Mouse (Mus musculus) kidney, postnatal 25 days (tissue): ENCODE results near the gene Uaca.

Source experiments
- DNase-seq, 2 experiments: peaks; one replicate each; pipeline ENCODE4 v3.0.0; 2021; ENCODE audit warnings: mixed read lengths in 2 of 2

Gene Uaca

DNA sequence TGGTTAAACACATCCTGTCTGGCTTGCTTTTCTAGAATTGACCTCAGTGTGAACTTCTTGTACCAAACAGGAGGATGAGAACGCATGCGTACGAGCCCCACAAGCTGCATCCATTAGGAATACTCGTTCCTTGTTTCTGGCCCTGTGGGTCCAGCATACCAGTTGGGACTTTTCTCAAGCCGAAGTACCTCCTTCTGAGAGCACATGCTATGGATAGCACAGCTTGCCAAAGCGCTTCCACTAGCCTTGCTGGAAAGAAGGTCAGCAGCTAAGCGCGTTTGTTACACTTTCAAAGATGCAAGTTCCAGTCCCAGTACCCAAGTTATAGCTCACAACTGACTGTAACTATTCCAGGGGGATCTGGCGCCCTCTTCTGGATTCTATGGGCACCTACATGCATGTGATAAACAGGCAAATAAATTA is 93.1 kb downstream of the Uaca start:
- peak; percentile 54 to 62 for DNase-seq

DNA sequence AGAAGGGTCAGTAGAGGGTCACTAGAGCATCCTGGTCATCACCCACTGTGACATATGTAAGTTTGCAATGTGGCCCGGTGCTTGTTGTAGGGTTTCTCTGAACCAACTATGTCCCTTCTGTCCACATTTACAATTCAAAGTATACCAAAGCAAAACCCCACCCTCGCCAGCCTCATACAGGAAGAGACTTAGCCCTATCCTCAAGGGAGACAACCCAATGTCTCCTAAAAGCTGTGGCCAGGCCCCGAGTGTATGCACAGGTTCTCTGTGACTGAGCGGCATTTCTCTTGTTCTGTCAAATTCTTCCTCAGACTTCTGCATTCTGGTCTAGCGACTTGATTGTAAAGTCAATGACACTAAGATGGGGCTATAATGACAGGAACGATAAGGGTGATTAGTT is 99.2 kb downstream of the Uaca start:
- no peak for DNase-seq

DNA sequence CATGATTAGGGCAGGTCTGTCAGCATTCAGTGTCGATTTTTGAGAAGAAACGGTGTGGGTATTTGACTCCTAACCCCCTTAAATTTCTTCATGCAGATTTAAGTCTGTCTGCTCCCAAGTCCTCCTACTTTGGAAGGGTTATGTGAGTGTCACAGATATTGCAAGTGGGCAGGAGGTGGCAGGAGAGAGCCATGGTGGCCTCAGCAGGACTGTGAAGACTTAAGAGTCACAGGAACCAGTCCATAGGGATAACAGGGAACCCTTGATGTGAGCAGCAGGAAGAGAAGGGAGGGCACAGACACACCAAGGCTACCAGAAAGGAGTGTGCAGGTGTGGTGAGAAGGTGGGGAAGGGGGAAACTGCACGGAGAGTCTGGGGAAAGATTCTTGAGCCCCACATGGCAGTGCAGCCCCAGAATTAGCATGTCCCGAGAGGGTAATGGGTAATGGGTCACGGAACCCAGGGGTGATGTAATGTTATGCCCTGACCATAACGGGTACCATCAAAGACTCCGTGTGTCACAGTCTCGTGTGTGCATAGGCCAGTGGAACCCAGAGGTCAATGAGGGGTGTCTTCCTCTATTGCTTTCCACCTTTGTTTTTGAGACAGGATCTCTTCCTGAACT is 101.3 kb downstream of the Uaca start:
- DNase-seq: peak; percentile 71

DNA sequence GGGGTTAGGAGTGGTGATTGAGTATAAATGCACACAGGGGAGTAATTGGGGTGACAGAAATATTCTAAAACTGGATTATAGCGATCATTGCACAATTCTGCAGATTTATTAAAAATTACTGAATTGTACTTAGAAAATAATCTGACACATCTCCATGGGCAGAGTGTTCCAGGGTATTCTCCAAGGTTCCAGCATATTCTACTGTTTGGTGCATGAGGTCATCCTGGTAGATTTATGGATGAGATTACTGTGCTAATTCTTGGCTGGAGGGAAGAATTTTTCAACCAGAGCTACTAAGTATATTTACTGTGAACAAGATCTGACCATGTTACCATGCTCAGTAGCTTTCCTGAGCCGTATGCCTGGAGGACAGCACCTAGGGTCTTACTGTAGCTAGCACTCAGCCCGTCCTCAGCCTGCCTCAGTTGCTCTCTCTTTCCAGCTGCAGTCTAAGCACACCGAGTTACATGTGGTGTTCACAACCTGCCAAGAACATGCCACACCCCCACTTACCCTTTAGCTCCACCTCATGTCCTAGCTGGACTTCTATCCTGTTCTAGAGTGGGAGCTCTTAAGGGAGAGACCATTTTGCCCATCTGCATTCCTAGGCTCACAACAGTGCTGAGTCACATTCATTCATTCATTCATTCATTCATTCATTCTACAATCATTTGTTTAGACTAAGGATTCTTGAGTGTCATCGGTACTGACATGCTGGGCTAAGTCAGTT is 104.1 kb downstream of the Uaca start:
- DNase-seq: no peak

DNA sequence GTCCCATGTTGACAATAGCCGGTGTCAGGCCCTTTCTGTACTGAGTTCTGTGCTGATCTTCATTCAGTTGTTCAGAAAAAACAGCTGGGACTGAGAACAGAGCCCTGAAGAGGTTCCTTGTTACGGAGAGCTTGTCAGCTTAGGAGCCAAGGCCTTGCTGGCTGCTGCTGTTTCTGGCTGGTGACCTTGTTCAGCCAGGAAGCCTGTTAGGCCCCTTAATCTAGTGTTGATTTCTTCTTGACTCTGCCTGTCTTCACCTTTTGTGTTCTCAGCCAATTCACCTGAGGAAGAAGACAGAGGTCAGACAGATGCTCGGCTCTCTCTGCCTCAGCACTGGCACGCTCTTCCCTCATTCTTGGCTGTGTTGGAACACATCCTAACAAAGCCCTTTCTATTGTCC is 104.9 kb downstream of the Uaca start:
- DNase-seq: no peak

DNA sequence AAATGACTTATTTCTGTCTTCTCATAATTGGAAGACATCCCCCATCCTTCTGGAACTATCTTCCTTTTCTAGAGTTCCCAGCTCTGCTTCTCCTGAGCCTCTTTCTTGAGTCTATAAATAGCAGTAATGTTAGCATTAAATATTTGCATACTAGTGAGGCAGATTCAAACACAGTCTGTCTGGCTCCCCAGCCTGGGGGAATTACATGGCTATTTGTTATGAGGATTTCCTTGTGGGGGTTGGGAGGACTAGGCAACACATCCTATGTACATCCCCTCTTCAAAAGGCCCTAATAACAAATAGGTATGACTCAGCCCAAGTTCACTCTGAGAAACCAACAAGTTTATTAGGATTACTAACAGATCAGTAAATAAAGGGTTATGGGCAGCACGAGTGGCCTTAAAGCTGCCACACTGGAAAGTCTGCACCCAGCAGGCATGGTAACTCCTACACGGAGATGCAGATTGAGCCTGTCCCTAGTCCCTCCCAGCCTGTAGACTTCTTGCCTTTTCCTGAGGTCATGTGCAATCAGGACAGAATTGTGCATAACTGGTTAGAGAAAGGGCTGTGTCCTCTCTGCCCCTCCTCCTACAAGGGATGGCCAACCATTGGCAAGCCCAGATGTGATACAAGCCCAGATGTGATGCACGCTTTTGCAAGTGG is 105.6 kb downstream of the Uaca start:
- DNase-seq: no peak

DNA sequence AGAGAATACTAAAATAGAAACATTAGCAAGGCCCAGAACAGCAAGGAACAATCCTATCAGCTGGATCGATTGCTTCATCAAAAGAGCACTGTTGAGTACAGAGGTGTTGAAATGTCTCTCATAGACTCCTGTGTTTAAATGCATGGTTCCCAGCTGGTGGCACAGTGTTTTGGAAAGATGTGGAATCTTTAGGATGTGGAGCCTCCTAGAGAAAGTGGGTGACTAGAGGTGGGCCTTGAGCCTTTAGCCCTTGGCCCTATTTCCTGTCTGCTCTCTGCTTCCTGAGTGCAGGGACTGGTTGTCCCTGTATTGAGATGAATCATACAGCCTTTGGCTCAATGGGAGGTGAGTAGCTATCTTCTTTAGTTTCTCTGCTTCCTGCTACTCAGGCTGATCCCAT is 117.9 kb downstream of the Uaca start:
- DNase-seq: no peak

DNA sequence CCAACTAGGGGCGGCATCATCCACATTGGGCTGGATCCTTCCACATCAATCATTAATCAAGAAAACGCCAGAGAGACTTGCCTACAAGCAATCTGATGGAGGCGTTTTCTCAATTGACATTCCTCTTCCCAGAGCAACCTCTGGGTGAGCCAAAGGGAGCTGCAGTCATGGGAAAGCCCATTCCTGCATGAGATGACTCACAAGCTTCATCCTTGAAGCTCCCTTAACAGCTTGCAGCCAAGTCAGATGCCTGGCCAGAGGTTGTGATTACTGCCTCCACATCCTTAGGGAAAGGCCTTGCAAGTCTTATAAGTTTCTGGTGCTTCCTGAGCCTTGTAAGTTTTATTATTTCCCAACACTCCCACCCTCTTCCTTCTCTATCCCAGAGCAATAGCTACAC is 119.3 kb downstream of the Uaca start:
- DNase-seq: no peak

DNA sequence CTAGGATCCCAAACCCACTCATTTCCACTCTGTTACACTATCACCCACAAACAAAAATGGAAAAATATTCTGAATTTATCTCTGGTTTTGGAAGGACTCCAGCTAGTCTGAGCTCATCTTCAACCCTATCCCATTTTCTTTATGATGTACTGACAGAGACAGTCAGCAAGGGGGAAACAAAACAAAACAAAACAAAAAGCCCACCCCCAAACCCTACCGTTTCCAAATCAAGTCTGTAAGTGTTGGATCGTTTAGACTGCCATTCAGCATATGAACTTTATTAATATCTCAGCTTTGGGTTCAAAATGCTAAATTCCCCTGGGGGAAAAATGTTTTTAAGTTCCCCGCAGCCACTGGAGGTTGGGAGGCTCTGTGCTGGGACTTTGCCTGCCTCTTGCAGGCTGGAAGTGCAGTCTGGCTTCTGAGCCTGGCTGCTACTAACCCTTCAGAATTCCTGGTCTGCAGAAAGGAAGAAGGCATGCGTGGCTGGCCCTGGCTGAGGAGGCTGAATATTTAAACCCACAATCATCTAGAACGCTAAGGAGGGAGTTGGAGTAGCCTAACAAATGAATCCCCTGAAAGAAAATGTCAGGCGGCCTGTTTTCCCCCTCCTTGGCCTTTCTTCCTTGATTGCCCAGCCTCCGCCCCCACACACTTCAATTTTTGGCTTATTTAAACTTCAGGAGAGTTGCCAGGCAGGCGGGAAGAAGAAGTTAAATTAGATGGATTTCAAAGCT is 125.8 kb downstream of the Uaca start:
- DNase-seq: no peak

DNA sequence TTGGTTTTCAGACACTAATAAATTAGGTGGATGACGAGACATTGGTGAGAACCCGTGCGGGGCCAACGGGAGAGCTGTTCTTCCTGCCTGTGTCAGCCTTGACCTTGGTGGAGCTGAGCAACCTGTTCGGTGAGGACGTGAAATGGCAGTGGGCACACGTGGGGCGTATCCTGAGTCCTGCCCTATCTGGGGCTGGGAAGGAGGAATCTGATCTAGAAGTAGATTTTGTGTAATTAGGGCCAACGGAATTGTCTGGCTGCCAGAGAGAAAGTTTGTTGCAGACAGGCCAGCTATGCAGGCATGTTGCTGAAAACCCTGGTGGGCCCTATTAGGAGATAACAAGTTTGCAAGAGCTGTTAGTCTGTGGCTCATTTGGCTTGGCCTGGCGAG is 126.3 kb downstream of the Uaca start:
- peak in 1 of 2 experiments; percentile 39 for DNase-seq

DNA sequence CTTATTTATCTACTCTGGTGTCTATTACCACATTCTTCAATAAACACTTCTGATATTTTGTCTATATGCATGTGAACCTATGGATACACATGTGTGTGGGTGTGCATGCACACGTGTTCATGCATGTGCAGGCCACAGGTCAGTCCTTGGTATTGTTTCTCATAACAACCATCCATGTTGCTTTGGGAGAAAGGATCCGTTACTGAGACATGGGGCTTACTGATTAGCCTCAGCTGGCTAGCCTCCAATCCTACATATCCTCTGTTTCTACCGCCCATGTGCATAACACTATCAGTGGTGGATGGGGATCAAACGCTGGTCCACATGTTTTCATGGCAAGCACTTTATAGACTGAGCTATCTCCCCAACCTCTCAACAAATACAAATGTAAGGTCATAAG is 126.9 kb downstream of the Uaca start:
- DNase-seq: no peak

DNA sequence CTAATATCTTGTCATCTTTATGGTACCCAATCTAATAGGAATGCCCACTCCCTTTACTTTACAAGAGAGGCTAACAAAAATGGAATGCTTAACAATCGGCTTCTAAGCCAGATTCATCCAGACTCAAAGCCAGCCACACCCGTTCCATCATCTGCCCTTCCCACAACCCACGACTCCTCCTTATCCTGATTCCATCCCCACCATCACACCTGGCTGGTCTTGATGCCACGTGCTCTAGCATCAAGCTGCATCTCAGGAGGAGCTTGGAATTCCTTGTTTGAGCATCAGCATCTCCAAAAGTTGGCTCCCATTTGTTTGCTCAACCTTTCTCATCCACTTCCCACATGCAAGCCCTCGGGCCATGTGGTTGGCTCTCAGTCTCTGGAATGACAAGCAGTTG is 127.5 kb downstream of the Uaca start:
- DNase-seq: no peak

DNA sequence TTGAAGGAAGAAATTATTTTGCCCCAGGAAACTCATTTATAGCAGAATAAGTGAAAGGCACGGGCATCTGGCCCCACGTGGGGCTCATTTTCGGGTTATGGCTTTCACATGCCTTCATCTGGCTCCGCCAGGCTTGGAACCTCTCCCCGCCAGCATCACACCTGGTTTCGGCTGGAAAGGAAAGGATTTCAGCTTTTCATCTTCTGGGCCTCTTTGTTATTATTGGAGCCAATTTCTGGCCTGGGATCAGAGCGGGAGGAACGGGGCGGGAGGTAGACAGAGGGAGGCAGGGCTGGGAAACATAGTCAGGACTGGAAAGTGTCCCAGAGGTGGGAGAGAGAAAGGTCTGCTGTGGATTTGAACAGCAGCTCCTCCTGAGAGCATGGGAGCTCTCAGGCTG is 132.0 kb downstream of the Uaca start:
- no peak for DNase-seq

DNA sequence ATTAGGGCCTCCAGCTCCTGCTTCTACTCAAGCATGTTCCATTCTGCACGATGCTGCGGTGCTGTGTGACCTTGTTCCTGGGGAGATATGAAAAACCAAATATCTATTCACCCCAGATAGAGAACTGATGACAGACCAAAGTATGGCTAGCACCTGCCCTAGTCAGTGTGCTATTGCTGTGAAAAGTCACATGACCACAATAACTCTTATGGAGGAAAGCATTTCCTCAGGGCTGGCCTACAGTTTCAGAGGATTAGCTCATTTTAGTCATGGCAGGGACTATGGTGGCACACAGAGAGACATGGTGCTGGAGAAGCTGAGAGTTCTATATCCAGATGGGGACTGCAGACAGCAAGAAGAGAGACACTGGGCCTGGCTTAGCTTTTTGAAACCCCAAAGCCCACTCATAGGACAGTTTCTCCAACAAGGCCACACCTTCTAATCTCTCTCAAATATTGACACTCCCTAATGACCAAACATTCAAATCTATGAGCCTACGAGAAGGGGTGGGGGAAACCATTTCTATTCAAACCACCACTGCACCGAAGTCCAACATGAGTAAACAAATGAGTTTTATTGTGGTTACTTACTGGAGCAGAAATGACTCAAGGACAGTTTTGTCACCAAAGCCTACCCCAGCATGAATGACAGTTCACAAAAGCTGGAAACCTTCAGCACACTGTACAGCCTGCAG is 135.1 kb downstream of the Uaca start:
- no peak for DNase-seq
